Mouse (Mus musculus): ENCODE measurements around the gene Faiml. TPM values are rescaled to one million over a fixed set of nuclear protein-coding genes. Genes with fewer than 3 reads are reported as not detected.

Faiml gene
- total RNA-seq (2017) = not detected in 2 replicates

DNA sequence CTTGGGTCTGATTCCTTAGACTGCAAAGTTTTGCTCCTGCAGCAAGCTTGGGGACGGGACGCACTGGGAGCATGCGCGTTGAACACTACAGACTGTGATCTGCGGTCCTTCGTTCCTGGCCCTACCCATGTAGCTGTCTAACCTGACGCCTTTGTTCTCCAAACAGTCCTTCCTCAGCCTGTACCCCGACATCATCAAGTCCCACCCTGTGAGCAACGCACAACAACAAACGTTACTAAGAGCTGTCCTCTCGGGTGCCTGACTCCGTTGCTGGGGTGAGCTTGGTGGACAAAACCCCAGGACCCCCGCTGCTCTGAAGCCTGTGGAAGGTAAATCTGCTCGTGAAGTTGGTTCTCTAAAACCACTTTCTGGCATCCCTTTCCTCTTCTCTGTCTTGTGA, at the start of gene Faiml:
Gene Faiml, minus strand, starts transcription at position 101 of the 400 bp plus-strand sequence.
- no peak for ATAC-seq (replicated peaks in 1 of 2; ENCODE audit: insufficient read depth in 1 of 2, low FRiP score in 2 of 2, low TSS enrichment in 1 of 2, low read depth in 1 of 2, poor library complexity in 2 of 2, severe bottlenecking in 2 of 2)

DNA sequence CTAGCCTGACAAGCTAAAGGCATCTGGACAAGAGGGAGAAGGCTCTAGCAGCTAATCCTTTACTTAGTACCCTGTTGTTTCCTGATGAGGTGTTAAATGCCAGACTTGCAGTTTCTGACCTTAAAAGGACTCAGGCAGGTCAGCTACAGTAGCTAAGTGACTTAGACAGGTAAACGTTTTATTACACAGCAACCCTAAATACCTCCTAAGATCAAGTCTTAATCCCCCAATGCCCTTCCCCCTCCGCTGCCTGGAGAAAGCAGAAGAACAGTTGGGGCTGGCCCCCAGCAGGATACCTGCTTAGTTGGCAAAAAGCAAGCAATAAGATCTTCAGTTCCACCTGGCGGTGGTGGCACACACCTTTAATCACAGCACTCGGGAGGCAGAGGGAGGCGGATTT, 21.9 kb upstream of the Faiml start:
- ATAC-seq (replicated peaks in 1 of 2; ENCODE audit: insufficient read depth in 1 of 2, low FRiP score in 2 of 2, low TSS enrichment in 1 of 2, low read depth in 1 of 2, poor library complexity in 2 of 2, severe bottlenecking in 2 of 2) = no peak

DNA sequence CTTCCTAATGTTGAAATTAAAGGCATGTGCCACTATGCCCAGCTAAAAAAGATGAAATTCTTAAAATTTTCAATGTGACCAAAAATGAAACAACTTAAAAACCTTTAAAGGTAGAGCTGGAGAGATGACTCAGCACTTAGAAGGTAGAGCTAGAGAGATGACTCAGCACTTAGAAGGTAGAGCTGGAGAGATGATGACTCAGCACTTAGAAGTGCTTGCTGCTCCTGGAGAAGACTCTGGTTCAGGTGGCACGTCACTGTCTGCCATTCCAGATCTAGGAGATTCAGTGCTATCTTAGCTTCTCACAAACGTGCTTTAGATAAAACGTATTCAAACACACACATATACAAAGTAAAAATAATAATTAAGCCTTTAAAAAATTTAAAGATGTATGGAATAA, 19.8 kb upstream of the Faiml start:
- no peak for ATAC-seq (replicated peaks in 1 of 2; ENCODE audit: insufficient read depth in 1 of 2, low FRiP score in 2 of 2, low TSS enrichment in 1 of 2, low read depth in 1 of 2, poor library complexity in 2 of 2, severe bottlenecking in 2 of 2)

DNA sequence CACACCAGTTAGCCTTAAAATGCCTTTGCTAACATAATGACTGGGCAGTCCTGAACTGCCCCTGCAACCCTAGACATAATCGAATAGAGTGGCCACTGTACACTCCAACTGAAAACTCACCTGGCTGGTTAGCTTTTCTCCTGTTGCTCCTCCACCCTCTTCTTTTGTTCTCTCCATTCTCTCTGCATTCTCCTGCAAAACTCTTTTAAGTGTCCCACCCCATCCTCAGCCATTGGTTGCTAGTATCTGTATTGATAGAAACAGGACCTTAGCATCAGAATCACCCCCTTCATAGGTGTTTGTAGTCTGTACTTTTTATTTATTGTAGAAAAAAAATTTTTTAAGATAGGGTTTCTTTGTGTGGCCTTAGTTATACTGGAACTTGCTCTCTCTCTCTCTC, 19.2 kb upstream of the Faiml start:
- ATAC-seq (replicated peaks in 1 of 2; ENCODE audit: insufficient read depth in 1 of 2, low FRiP score in 2 of 2, low TSS enrichment in 1 of 2, low read depth in 1 of 2, poor library complexity in 2 of 2, severe bottlenecking in 2 of 2) = no peak

DNA sequence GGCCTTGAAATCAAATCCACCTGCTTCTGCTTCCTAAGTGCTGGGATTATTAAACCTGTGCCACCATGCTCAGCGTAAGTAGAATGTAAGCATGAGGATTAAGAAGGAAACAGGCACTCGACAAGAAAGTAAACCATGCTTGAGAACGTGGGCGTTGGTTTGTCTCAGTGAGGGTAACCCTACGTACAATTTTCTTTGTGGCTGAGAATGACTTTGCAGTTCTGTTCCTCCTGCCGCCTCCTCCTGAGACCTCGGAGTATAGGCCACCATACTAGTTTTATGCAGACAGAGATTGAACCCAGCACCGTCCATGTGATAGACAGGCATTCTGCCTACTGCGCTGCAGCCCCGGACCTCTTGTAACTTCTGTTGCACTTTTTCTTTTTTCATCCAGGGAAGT, 16.8 kb upstream of the Faiml start:
- ATAC-seq (replicated peaks in 1 of 2; ENCODE audit: insufficient read depth in 1 of 2, low FRiP score in 2 of 2, low TSS enrichment in 1 of 2, low read depth in 1 of 2, poor library complexity in 2 of 2, severe bottlenecking in 2 of 2) = no peak

DNA sequence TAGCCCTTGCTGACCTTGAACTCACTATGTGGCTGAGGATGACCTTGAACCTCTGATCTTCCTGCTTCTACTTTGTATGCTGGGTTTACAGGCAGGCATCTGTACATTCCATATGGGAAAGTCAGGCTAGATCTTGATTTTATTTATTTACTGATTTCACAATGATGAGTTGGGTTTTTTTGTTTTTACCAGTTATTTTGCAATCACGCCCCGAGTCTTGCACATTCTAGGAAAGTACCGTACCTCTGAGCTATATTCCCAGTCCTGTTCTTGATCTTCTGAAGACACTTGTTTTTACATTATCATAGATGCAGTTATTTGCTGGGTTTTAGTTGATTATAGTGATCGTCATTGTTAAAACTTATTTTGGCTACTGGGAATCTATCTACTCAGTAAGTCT, 11.9 kb upstream of the Faiml start:
- no peak for ATAC-seq (replicated peaks in 1 of 2; ENCODE audit: insufficient read depth in 1 of 2, low FRiP score in 2 of 2, low TSS enrichment in 1 of 2, low read depth in 1 of 2, poor library complexity in 2 of 2, severe bottlenecking in 2 of 2)

DNA sequence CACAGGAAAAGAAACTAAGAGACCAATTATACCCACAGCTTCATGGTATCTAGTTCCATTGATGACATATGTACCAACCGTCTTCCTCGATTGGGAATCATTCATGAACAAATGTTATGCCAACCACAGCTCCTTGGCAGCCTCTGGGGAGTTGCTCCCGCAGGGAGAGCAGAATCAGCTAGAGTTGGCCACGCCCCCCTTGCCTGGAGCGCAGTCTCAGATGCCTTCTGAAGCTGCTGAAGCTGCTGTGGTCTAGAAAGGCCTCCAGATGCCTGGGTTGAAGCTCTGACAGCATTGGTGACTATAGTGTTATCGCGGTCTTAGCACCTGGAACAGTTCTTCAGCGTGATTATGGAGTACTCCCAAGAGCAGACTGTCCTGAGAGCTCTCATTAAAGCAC, 11.3 kb upstream of the Faiml start:
- peak in 1 of 2 experiments; percentile 22; a peak in 1 of 4 replicates for ATAC-seq (replicated peaks in 1 of 2; ENCODE audit: insufficient read depth in 1 of 2, low FRiP score in 2 of 2, low TSS enrichment in 1 of 2, low read depth in 1 of 2, poor library complexity in 2 of 2, severe bottlenecking in 2 of 2)

DNA sequence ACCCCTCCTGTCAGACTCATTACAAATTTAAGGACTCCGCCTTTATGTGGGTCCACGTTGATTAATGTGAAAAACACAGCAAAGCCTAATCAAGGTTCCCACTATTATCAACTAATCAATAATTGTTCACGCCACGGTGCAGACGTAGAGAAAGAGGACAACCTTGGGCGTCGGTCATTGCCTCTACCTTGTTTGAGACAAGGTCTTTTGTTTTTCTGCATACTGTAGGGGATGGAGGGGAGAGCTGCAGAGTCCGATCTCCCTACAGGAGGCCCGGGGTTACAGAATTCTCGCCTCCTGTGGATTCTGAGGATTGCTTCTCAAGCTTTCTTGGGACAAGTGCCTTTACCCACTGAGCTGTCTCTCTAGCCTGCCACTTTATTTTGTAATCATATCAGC, 6.9 kb upstream of the Faiml start:
- no peak for ATAC-seq (replicated peaks in 1 of 2; ENCODE audit: insufficient read depth in 1 of 2, low FRiP score in 2 of 2, low TSS enrichment in 1 of 2, low read depth in 1 of 2, poor library complexity in 2 of 2, severe bottlenecking in 2 of 2)

DNA sequence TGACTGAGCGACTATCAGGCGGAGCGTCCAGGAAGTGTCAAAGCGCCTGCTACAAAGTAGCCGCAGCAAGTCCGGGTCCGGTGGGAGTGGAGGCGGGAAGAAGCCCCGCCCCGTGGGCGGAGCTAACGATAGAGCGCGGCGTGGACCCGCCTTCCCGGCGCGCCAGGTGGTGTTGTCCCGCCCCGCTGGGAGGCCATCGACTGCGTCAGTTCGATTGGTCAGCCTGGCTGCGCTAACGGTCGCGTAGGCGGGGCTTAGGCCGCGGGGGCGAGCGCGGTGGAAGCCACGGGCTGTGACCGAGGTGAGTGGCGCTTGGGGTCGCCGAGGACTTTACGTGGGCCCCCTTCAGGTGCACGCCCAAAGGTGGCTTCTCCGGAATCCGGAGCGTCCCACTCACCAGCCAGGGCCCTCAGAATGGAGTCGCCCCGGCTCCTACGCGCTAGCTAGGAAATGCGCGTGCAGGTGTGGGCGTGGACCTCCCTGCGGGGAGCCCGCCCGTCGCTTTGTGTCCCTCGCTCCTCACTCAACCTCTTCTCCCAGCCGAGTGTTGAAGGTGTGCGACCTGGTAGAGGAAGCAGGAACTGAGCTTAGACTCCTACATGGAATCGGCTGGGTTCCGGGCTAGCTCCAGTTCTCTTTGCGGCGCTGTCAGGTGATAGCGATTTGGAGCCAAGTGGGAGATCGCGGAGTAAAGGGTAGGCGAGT, 6.3 kb upstream of the Faiml start, which contains the start of gene Cep70:
Gene Cep70, plus strand, starts transcription at position 178 of the 705 bp plus-strand sequence.
- peak; percentile 85 to 88 for ATAC-seq (replicated peaks in 1 of 2; ENCODE audit: insufficient read depth in 1 of 2, low FRiP score in 2 of 2, low TSS enrichment in 1 of 2, low read depth in 1 of 2, poor library complexity in 2 of 2, severe bottlenecking in 2 of 2)

DNA sequence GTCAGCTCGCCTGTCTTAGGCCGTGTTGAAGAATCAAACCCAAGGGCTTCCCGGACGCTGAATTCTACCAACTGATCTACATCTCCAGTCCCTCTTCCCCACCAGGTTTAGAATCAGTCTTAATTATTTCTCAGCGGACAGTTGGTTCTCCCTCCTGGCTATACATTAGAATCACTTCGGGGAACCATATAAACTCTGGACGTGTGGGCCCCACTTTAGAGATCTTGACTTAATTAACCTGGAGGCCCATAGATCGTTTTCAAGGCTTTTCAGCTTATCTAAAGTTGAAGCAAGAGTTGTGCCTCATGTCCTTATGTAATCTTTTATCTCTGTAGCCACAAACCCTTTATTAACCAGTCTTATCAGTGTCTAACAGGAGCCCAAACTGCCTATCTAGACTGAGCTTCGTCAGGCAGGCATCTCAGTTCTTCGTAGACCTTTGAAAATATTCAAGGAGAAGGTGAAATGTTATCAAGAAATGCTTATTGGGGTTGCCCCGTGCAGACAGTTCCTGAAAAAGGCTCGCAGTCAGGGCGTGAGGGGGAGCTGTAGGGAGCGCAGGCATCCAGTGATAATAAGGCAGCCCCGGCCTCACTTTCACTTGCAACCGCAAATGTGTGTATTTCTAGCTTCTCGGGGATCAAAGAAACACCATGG, 5.6 kb upstream of the Faiml start:
- peak in 1 of 2 experiments; percentile 59; a peak in 1 of 4 replicates for ATAC-seq (replicated peaks in 1 of 2; ENCODE audit: insufficient read depth in 1 of 2, low FRiP score in 2 of 2, low TSS enrichment in 1 of 2, low read depth in 1 of 2, poor library complexity in 2 of 2, severe bottlenecking in 2 of 2)

DNA sequence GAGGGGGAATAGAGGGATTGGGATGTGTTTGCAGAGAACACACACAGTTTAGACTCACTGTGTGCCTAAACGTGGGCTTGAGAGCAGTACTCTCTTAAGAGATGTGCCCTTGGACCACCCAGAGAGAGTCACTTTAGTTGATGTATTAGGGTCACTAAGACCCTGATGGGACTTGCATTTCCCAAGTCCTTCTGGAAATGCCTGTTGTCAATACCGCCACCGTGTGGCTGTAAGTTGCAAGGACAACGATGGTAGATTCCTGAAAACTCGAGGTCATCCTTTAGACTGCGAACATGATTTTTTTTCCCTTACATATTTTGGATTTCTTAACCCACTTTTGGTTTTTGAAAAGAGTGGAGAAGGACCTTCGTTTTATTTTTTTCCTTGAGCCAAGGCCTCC, 5.0 kb upstream of the Faiml start:
- no peak for ATAC-seq (replicated peaks in 1 of 2; ENCODE audit: insufficient read depth in 1 of 2, low FRiP score in 2 of 2, low TSS enrichment in 1 of 2, low read depth in 1 of 2, poor library complexity in 2 of 2, severe bottlenecking in 2 of 2)

DNA sequence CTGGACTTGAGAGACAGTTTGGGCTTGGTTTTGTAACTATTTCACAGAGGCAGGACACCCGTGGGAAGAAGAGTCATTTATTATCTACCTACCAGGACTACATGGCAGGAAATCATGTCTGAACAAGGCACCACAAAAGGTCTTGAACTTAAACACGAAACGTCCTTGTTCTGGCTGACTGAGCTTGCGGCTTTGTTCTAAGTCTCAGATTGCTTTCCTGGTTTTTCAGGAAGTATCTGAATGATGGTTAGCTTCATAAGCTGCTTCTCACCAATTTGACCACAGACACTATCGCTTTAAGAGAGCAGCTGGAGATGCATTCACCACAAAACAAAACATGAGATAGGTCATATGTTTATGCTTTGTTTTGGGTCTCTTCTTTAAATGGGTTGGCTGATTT, 3.5 kb upstream of the Faiml start:
- peak; percentile 11 to 13; a peak in 2 of 4 replicates for ATAC-seq (replicated peaks in 1 of 2; ENCODE audit: insufficient read depth in 1 of 2, low FRiP score in 2 of 2, low TSS enrichment in 1 of 2, low read depth in 1 of 2, poor library complexity in 2 of 2, severe bottlenecking in 2 of 2)

DNA sequence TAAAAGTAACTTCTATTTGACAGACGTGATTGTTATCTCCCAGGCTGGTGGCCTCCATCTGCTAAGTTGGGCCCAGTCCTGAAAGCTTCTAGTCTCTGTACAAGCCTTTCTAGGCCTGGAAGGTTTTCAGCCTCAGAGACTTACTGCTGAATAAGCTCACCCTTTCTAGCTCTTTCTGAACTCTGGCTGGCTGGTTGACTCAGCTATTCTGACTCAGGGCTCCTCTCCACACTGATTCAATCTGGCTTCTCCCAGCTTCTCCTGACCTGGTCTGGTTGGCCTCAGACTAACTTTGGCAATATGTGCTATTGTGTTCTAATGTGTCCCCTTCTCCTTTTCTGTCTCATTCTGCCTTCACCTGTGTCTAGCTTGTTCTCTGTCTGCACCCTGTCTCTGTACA, 2.2 kb upstream of the Faiml start:
- ATAC-seq (replicated peaks in 1 of 2; ENCODE audit: insufficient read depth in 1 of 2, low FRiP score in 2 of 2, low TSS enrichment in 1 of 2, low read depth in 1 of 2, poor library complexity in 2 of 2, severe bottlenecking in 2 of 2) = no peak

DNA sequence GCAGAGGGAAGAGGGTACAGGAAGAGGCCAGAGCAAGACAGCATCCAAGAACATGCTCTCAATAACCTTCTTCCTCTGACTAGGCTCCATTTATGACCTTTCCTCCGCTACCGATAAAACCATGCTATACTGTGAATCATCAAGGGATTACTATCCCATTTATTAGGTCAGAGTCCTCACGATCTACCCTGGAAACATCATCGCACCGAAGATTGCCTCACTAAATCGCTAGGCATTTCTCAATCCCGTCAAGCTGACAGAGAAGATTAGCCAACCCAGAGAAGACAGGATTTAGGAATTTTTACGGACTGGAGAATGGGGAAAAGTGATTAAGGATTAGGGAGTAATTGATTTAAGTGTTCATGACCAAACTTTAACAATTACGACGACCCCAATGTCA, 1.2 kb upstream of the Faiml start:
- ATAC-seq (replicated peaks in 1 of 2; ENCODE audit: insufficient read depth in 1 of 2, low FRiP score in 2 of 2, low TSS enrichment in 1 of 2, low read depth in 1 of 2, poor library complexity in 2 of 2, severe bottlenecking in 2 of 2) = no peak

DNA sequence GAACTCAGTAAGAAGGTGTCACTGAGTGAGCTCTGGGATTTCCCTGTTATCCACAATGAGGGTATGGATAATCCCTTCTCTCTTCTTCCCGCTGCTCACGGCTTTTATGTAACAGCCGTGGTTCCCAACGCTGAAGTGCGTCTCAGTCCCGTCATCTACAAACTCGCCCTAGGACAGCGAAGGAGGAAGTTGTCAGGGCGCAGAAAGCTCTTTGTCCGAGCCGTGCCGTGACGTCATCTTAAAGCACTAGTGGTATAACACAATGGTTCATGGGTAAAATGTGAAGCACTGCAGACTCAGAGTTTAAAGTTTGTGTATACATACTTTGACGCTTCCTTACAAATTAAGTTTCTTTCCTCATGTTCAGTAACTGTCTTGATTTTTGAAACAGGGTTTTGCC, 7.6 kb downstream of the Faiml start:
- no peak for ATAC-seq (replicated peaks in 1 of 2; ENCODE audit: insufficient read depth in 1 of 2, low FRiP score in 2 of 2, low TSS enrichment in 1 of 2, low read depth in 1 of 2, poor library complexity in 2 of 2, severe bottlenecking in 2 of 2)

DNA sequence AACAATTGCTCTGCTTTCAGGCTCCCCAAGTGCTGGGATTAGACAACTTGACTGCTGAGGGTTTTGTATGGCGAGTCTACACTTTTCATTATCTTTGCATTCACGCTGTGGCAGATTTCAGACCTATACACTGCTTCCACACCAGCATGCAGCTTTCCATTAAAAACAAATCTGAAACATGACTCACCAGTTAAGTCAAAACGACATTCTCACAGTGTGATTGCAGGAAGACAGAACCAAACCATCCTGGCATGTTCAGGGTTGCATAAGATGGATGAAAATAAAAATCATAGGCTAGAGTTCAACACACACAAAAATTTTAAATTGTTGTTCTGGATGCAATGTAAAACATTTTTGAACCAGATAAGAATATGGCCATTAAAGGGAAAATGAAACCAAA, 12.5 kb downstream of the Faiml start:
- no peak for ATAC-seq (replicated peaks in 1 of 2; ENCODE audit: insufficient read depth in 1 of 2, low FRiP score in 2 of 2, low TSS enrichment in 1 of 2, low read depth in 1 of 2, poor library complexity in 2 of 2, severe bottlenecking in 2 of 2)

DNA sequence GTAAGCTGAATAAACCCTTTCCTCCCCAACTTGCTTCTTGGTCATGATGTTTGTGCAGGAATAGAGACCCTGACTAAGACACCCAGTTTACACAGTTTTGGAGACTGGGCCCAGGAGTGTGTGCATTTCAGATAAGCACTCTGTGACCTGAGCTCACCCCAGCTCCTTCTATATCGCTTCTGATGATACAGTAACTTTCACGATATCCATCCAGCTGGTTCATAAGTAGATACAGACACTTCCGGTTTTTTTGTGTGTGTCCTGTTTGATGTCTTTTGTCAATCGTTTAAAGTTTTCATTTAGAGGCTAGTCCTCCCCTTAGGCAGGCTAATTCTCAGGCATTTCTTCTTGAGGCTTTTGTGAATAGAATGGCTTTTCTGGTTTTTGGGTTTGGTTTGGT, 15.4 kb downstream of the Faiml start:
- ATAC-seq (replicated peaks in 1 of 2; ENCODE audit: insufficient read depth in 1 of 2, low FRiP score in 2 of 2, low TSS enrichment in 1 of 2, low read depth in 1 of 2, poor library complexity in 2 of 2, severe bottlenecking in 2 of 2) = no peak

DNA sequence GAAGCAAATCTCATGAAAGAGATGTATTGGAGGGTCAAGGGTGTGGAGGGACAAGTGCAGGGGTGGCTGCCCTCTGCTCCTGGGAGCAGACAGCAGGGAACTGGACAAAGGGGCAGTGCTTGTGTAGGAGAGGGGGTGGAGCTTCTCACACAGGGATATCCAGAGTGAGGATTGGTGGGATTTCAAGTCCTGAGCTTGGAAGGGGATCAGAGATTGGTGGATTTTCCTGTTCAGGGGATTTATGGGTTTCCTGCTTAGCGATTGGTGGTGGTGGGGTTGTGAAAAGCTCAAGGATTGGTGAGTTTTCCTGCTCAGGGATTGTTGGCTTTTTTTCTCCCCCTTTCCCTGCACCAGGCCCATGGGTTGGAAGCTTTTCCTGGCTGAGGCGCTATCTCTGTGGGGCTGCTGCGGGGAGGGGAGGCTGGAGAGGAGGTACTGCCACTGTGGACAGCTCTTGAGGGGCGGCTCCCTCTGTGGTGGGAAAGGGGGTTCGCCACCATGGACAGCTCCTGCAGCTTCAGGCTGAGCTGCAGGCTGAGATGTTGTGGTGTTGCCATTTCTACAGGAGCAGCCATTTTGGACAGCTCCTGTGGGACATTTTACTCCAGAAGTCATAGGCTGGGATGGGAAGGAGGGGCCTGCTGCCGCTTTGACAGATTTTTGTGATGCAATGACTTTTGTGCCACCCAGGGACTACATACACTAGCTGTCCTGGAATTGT, 18.9 kb downstream of the Faiml start:
- peak; percentile 83 to 88 for ATAC-seq (replicated peaks in 1 of 2; ENCODE audit: insufficient read depth in 1 of 2, low FRiP score in 2 of 2, low TSS enrichment in 1 of 2, low read depth in 1 of 2, poor library complexity in 2 of 2, severe bottlenecking in 2 of 2)

All from hematopoietic stem cell, adult 5-6 weeks (primary cell).